Mouse (Mus musculus) frontal cortex, postnatal 25 days (tissue): ENCODE measurements around the gene Camk1d.
"Not testable (repeated sequence)": the region's sequence is repeated elsewhere in the genome, so short reads cannot be mapped to it uniquely, and the experiment has no call there.

ENCODE experiments used
- DNase-seq, 2 experiments: peaks; one replicate each; pipeline ENCODE4 v3.0.0; 2022; ENCODE audit warnings: low spot score in 2 of 2

The Camk1d gene

DNA sequence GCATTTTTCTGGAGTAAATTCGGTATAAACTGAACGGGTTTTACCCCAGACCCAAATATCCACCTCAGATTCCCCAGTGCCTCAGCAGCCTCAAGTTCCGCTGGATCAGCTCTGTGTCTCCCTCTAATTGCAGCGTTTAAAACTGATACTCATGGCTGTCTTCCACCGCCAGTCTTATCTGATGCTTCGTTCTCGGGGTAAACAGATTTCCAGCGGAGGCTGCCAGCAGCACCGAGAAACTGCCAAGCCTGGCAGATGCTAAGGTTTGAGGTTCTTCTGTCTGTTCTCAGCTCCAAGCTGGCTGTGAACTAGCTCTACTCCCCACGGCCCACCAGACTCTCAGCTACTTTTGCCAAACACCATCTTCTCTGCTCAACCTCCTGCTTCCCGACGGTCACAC lies 464.3 kb downstream of the Camk1d start:
- peak; percentile 51 for DNase-seq

DNA sequence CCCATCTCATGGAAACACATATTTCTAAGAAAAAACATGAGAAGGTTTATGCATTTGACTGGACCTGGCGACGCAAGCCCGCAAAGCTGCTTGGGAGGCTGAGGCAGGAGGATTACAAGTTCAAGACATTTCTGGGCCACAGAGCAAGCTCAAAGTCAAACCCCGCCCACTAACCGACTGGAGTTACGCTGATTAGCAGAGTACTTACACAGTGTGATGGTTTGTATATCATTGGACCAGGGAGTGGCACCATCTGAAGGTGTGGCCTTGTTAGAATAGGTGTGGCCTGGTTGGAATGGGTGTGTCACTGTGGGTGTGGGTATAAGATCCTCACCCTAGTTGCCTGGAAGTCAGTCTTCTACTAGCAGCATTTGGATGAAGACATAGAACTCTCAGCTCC lies 465.1 kb downstream of the Camk1d start:
- not testable (repeated sequence) for DNase-seq
